Mouse (Mus musculus): ENCODE data around the gene Caskin1. TPM values are rescaled to one million over a fixed set of nuclear protein-coding genes. Genes with fewer than 3 reads are reported as not detected.
"Not testable (repeated sequence)": the region's sequence is repeated elsewhere in the genome, so short reads cannot be mapped to it uniquely, and the experiment has no call there.

Gene Caskin1
- polyA plus RNA-seq, 1 experiment from 2014 or later, result 2.3 TPM

GRCm38 (mm10) chr17:24455523-24456206 lies 32.7 kb upstream of the Caskin1 start:
- not testable (repeated sequence) for H3K27me3 ChIP-seq; H3K9ac ChIP-seq; H3K36me3 ChIP-seq; H3K9me3 ChIP-seq (replicated peaks)
- H3K4me1 ChIP-seq, result peaks cover 20% of the 10 kb centered on the region
- 44% methylated on average over 10 of the region's 10 CpGs for WGBS
- peak; percentile 30 for ATAC-seq (replicated peaks; ENCODE audit: low FRiP score)
- H3K4me2 ChIP-seq, result peak overlapping the region; percentile 69
- H3K4me3 ChIP-seq (replicated peaks), result peak overlapping the region; percentile 78
- peak overlapping the region; percentile 98 for H3K27ac ChIP-seq

GRCm38 (mm10) chr17:24461580-24461979 lies 26.8 kb upstream of the Caskin1 start:
- ATAC-seq (replicated peaks; ENCODE audit: low FRiP score), result no peak
- WGBS, result 71% methylated on average over 2 of the region's 2 CpGs

GRCm38 (mm10) chr17:24462932-24463331 lies 25.5 kb upstream of the Caskin1 start:
- no peaks in the 10 kb centered on the region for H3K36me3 ChIP-seq
- no peak overlapping the region for H3K9ac ChIP-seq
- no peak overlapping the region for H3K27ac ChIP-seq
- no peak overlapping the region for H3K4me3 ChIP-seq (replicated peaks)
- no peaks in the 10 kb centered on the region for H3K9me3 ChIP-seq (replicated peaks)
- WGBS, result 75% methylated on average over 1 of the region's 1 CpGs
- H3K4me1 ChIP-seq, result no peaks in the 10 kb centered on the region
- H3K27me3 ChIP-seq, result no peaks in the 10 kb centered on the region
- H3K4me2 ChIP-seq, result no peak overlapping the region
- ATAC-seq (replicated peaks; ENCODE audit: low FRiP score), result no peak

More at GRCm38 (mm10) chr17:24461580-24461979, 26.8 kb upstream of the Caskin1 start:
- Histone ChIP-seq H3K9me3 (replicated peaks) (no peaks in the 10 kb centered on the region), H3K4me1 (no peaks in the 10 kb centered on the region), H3K27me3 (no peaks in the 10 kb centered on the region), H3K4me2 (no peak overlapping the region), H3K27ac (no peak overlapping the region), H3K4me3 (replicated peaks) (no peak overlapping the region), H3K9ac (no peak overlapping the region), H3K36me3 (no peaks in the 10 kb centered on the region)

GRCm38 (mm10) chr17:24463374-24464133 lies 24.8 kb upstream of the Caskin1 start:
- Histone ChIP-seq H3K4me3 (replicated peaks) (no peak overlapping the region), H3K9me3 (replicated peaks) (no peaks in the 10 kb centered on the region), H3K4me1 (no peaks in the 10 kb centered on the region), H3K9ac (no peak overlapping the region), H3K27me3 (no peaks in the 10 kb centered on the region), H3K36me3 (no peaks in the 10 kb centered on the region), H3K27ac (no peak overlapping the region), H3K4me2 (no peak overlapping the region)
- WGBS, result 45% methylated on average over 6 of the region's 6 CpGs
- ATAC-seq (replicated peaks; ENCODE audit: low FRiP score), result no peak

GRCm38 (mm10) chr17:24468636-24469246 lies 19.7 kb upstream of the Caskin1 start:
- H3K4me2 ChIP-seq, result no peak overlapping the region
- WGBS, result 89% methylated on average over 5 of the region's 5 CpGs

GRCm38 (mm10) chr17:24469336-24469909 lies 19.0 kb upstream of the Caskin1 start:
- H3K4me2 ChIP-seq, result peak overlapping the region; percentile 96
- no peak for ATAC-seq (replicated peaks; ENCODE audit: low FRiP score)
- WGBS, result 20% methylated on average over 7 of the region's 7 CpGs
- H3K27me3 ChIP-seq, result no peaks in the 10 kb centered on the region
- H3K27ac ChIP-seq, result peak overlapping the region; percentile 92
- H3K9me3 ChIP-seq (replicated peaks), result no peaks in the 10 kb centered on the region
- H3K36me3 ChIP-seq, result peaks cover 16% of the 10 kb centered on the region
- peak overlapping the region; percentile 83 for H3K9ac ChIP-seq
- H3K4me3 ChIP-seq (replicated peaks), result peak overlapping the region; percentile 82
- H3K4me1 ChIP-seq, result peaks cover 40% of the 10 kb centered on the region

More at GRCm38 (mm10) chr17:24468636-24469246, 19.7 kb upstream of the Caskin1 start:
- Histone ChIP-seq H3K27me3 (no peaks in the 10 kb centered on the region), H3K4me3 (replicated peaks) (no peak overlapping the region), H3K36me3 (peaks cover 9% of the 10 kb centered on the region), H3K4me1 (peaks cover 33% of the 10 kb centered on the region), H3K9me3 (replicated peaks) (no peaks in the 10 kb centered on the region), H3K27ac (no peak overlapping the region), H3K9ac (no peak overlapping the region)
- no peak for ATAC-seq (replicated peaks; ENCODE audit: low FRiP score)

GRCm38 (mm10) chr17:24469910-24470602 lies 18.3 kb upstream of the Caskin1 start, which contains the start of the genes E4f1 and Pgp:
TSS of gene E4f1 (minus strand) at chr17:24470313.
TSS of gene Pgp (plus strand) at chr17:24470392.
- H3K4me1 ChIP-seq, result peaks cover 46% of the 10 kb centered on the region
- H3K4me2 ChIP-seq, result peak within 1 kb of the TSS; percentile 96
- H3K36me3 ChIP-seq, result peaks cover 22% of the 10 kb centered on the region
- under 1% methylated on average over 75 of the region's 75 CpGs for WGBS
- H3K4me3 ChIP-seq (replicated peaks), result peak within 1 kb of the TSS; percentile 82
- ATAC-seq (replicated peaks; ENCODE audit: low FRiP score), result peak; percentile 96
- peak within 1 kb of the TSS; percentile 83 for H3K9ac ChIP-seq
- no peaks in the 10 kb centered on the region for H3K27me3 ChIP-seq
- H3K9me3 ChIP-seq (replicated peaks), result no peaks in the 10 kb centered on the region
- H3K27ac ChIP-seq, result peak within 1 kb of the TSS; percentile 92

- H3K4me2 ChIP-seq, result peak overlapping the region; percentile 96
- under 1% methylated on average over 68 of the region's 68 CpGs for WGBS
- peak overlapping the region; percentile 82 for H3K4me3 ChIP-seq (replicated peaks)
- no peaks in the 10 kb centered on the region for H3K9me3 ChIP-seq (replicated peaks)
- ATAC-seq (replicated peaks; ENCODE audit: low FRiP score), result peak; percentile 38
- H3K27me3 ChIP-seq, result no peaks in the 10 kb centered on the region
- H3K27ac ChIP-seq, result peak overlapping the region; percentile 92
- peaks cover 48% of the 10 kb centered on the region for H3K4me1 ChIP-seq
- peaks cover 31% of the 10 kb centered on the region for H3K36me3 ChIP-seq
- H3K9ac ChIP-seq, result peak overlapping the region; percentile 83
Observed at GRCm38 (mm10) chr17:24470701-24471527, 17.5 kb upstream of the Caskin1 start.

- Histone ChIP-seq H3K36me3 (peaks cover 47% of the 10 kb centered on the region), H3K4me3 (replicated peaks) (peak overlapping the region; percentile 82), H3K4me2 (peak overlapping the region; percentile 96), H3K27ac (peak overlapping the region; percentile 83), H3K4me1 (peaks cover 54% of the 10 kb centered on the region), H3K9ac (no peak overlapping the region), H3K9me3 (replicated peaks) (no peaks in the 10 kb centered on the region), H3K27me3 (no peaks in the 10 kb centered on the region)
- WGBS, result 25% methylated on average over 4 of the region's 4 CpGs
- ATAC-seq (replicated peaks; ENCODE audit: low FRiP score), result peak; percentile 33
Observed at GRCm38 (mm10) chr17:24472512-24472911, 15.9 kb upstream of the Caskin1 start.

GRCm38 (mm10) chr17:24473612-24474275 lies 14.7 kb upstream of the Caskin1 start, which contains the start of gene Bricd5:
TSS of gene Bricd5 (plus strand) at chr17:24473884.
- H3K27ac ChIP-seq, result peak within 1 kb of the TSS; percentile 83
- WGBS, result 68% methylated on average over 6 of the region's 6 CpGs
- no peak for ATAC-seq (replicated peaks; ENCODE audit: low FRiP score)
- H3K9ac ChIP-seq, result no peak within 1 kb of the TSS; the same call in 1 of the 2 replicates
- H3K4me1 ChIP-seq, result peaks cover 63% of the 10 kb centered on the region
- peaks cover 51% of the 10 kb centered on the region for H3K36me3 ChIP-seq
- H3K4me2 ChIP-seq, result peak within 1 kb of the TSS; percentile 96
- no peaks in the 10 kb centered on the region for H3K9me3 ChIP-seq (replicated peaks)
- H3K27me3 ChIP-seq, result no peaks in the 10 kb centered on the region
- H3K4me3 ChIP-seq (replicated peaks), result peak within 1 kb of the TSS; percentile 82
